Mouse (Mus musculus) G1E (cell line): ENCODE data around the gene Kpna2. TPM values are rescaled to one million over a fixed set of nuclear protein-coding genes. Genes with fewer than 3 reads are reported as not detected.
A peak's percentile ranks its signal among the peaks of the same experiment; 100 is the strongest.

Source experiments
- ATAC-seq: 2 replicates; pipeline ENCODE4 v1.8.0; 2016; ENCODE audit warnings: mild to moderate bottlenecking; ENCODE audit not compliant: insufficient number of reproducible peaks, poor library complexity, low FRiP score, severe bottlenecking; ENCODE audit errors: extremely low read depth
- DNase-seq: peaks from one replicate; pipeline ENCODE4 v3.0.0; 2012; ENCODE audit warnings: low spot score
- H3K27me3 ChIP-seq: 2 replicates; pipeline ENCODE4 v1.6.1; 2012; ENCODE audit warnings: mild to moderate bottlenecking, low read length, inconsistent platforms; ENCODE audit not compliant: insufficient read depth
- H3K36me3 ChIP-seq: replicated peaks from 2 replicates; pipeline ENCODE3; 2012; ENCODE audit warnings: mild to moderate bottlenecking, inconsistent platforms
- H3K4me1 ChIP-seq: 2 replicates; pipeline ENCODE4 v1.6.1; 2012; ENCODE audit warnings: low read depth, low read length, inconsistent platforms, mixed read lengths; ENCODE audit not compliant: insufficient read depth
- H3K4me3 ChIP-seq: 2 replicates; pipeline ENCODE4 v1.5.1; 2012; ENCODE audit warnings: low read depth, mild to moderate bottlenecking, inconsistent platforms, low read length, moderate library complexity, mixed read lengths
- H3K9me3 ChIP-seq: replicated peaks from 2 replicates; pipeline ENCODE4 v1.6.1; 2012; ENCODE audit warnings: inconsistent platforms
- CTCF ChIP-seq: IDR thresholded peaks from 2 replicates; pipeline ENCODE4 v1.5.1; 2012; ENCODE audit warnings: low read depth, low read length, inconsistent platforms, mixed read lengths
- GATA1 ChIP-seq: IDR thresholded peaks from 2 replicates; pipeline ENCODE4 v1.6.1; 2012; ENCODE audit warnings: borderline replicate concordance, low read length, inconsistent platforms, mixed read lengths
- GATA2 ChIP-seq: IDR thresholded peaks from 2 replicates; pipeline ENCODE4 v1.6.1; 2012; ENCODE audit warnings: low read depth, low read length, inconsistent platforms, borderline replicate concordance
- POLR2AphosphoS5 ChIP-seq: IDR thresholded peaks from 2 replicates; pipeline ENCODE4 v1.6.1; 2012; ENCODE audit warnings: low read depth, low read length, inconsistent platforms; ENCODE audit not compliant: insufficient replicate concordance
- TAL1 ChIP-seq: conservative IDR thresholded peaks from 2 replicates; pipeline ENCODE4 v1.6.1; 2012; ENCODE audit warnings: low read depth, low read length, inconsistent platforms, mixed read lengths
- polyA plus RNA-seq: library from polyadenylated mRNA; stranded (reverse); fragments of >175 nt; gene quantifications from 2 replicates; pipeline ENCODE4 v1.2.3, GENCODE M21; 2012
- total RNA-seq, 2 experiments: library from RNA; stranded (forward) in 1 of 2; stranded (reverse) in 1 of 2; fragments of 200-1000 nt in 1 of 2; fragments of >200 nt in 1 of 2; fragmentation: Nextera tagmentation in 1 of 2; gene quantifications; 2 replicates each; pipeline ENCODE4 v1.2.3; 2014 to 2017

Gene Kpna2
- total and polyA plus RNA-seq, 3 experiments, result 13.7 to 432 (median 62.0) TPM

DNA sequence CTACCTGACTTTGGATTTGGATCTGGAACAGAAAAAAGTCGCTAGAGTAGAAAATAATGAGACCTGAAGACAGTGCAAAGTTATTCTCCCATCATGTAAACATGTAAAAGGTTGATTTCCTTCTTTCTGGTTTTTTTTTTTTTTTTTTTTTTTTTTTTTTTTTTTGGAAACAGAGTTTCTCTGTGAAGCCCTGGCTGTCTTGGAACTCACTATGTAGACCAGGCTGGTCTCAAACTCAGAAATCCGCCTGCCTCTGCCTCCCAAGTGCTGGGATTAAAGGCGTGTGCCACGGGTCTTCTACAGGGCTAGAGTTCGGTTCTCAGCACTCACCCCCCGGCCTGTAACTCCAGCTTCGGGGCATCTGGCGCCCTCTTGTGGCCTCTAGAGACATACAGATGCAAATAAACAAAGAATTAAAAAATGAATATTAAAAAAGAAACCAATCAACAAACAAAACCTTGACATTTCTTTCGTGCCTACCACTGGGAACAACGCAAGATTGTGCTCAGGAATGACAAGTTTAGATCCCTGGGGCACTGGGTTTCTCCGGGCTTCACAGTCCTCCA lies 14.8 kb upstream of the Kpna2 start:
- no peak for DNase-seq
- no peaks in the 10 kb centered on the region for H3K36me3 ChIP-seq
- H3K9me3 ChIP-seq, result 0 out of 2 replicates have a peak, but pooled peaks cover 2% of the 10 kb centered on the region
- H3K27me3 ChIP-seq, result peaks cover 4% of the 10 kb centered on the region; the same call in 1 of the 2 replicates
- ATAC-seq, result no peak
- no peak for TF ChIP-seq GATA2
- no peak for TF ChIP-seq TAL1
- TF ChIP-seq CTCF, result no peak
- TF ChIP-seq GATA1, result no peak
- no peak for TF ChIP-seq POLR2AphosphoS5
- H3K4me1 ChIP-seq, result peaks cover 18% of the 10 kb centered on the region
- no peak overlapping the region; the same call in 1 of the 2 replicates for H3K4me3 ChIP-seq

GRCm38 (mm10) chr11:107012324-107013017 lies 13.1 kb upstream of the Kpna2 start:
- H3K4me3 ChIP-seq, result peak overlapping the region; percentile 70
- peak; percentile 71 for DNase-seq
- H3K9me3 ChIP-seq, result 0 out of 2 replicates have a peak, but pooled peaks cover 2% of the 10 kb centered on the region
- peak; percentile 88 for ATAC-seq
- peaks cover 19% of the 10 kb centered on the region for H3K27me3 ChIP-seq
- TF ChIP-seq TAL1 (no peak), CTCF (no peak), GATA2 (no peak), GATA1 (no peak), POLR2AphosphoS5 (no peak)
- H3K36me3 ChIP-seq, result no peaks in the 10 kb centered on the region
- peaks cover 18% of the 10 kb centered on the region for H3K4me1 ChIP-seq

GRCm38 (mm10) chr11:107011669-107012323 lies 12.5 kb upstream of the Kpna2 start:
- 0 out of 2 replicates have a peak, but pooled peaks cover 2% of the 10 kb centered on the region for H3K9me3 ChIP-seq
- H3K4me3 ChIP-seq, result peak overlapping the region; percentile 70
- H3K27me3 ChIP-seq, result peaks cover 19% of the 10 kb centered on the region
- no peaks in the 10 kb centered on the region for H3K36me3 ChIP-seq
- peaks cover 18% of the 10 kb centered on the region for H3K4me1 ChIP-seq
- ATAC-seq, result no peak
- TF ChIP-seq GATA2, result no peak
- TF ChIP-seq GATA1, result no peak
- no peak for TF ChIP-seq TAL1
- TF ChIP-seq POLR2AphosphoS5, result no peak
- no peak for TF ChIP-seq CTCF
- DNase-seq, result no peak

GRCm38 (mm10) chr11:107011171-107011570 lies 11.8 kb upstream of the Kpna2 start:
- Histone ChIP-seq H3K4me3 (no peak overlapping the region), H3K27me3 (peaks cover 20% of the 10 kb centered on the region), H3K9me3 (0 out of 2 replicates have a peak, but pooled peaks cover 2% of the 10 kb centered on the region), H3K36me3 (no peaks in the 10 kb centered on the region), H3K4me1 (peaks cover 18% of the 10 kb centered on the region)
- DNase-seq, result no peak
- no peak for TF ChIP-seq GATA1
- ATAC-seq, result no peak

DNA sequence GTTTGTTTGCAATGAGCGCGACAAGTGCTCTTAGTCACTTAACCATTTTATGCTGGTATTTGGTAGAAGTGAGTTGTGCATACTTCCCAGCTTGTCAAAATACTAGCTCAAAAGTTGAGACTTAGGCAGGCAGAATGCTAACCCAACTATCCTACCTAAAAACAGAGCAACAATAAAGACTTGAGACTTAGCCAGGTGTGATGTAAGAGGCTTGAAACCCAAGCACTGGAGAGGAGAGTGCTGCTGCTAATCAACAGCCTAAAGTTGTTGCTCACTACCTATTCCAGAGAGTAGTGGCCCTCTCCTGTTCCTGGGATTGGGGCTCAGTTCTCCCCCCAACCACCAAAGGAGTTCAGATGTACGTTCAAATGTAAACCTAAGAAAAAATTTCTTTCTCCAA lies 11.1 kb upstream of the Kpna2 start:
- no peak overlapping the region for H3K4me3 ChIP-seq
- 0 out of 2 replicates have a peak, but pooled peaks cover 2% of the 10 kb centered on the region for H3K9me3 ChIP-seq
- ATAC-seq (no peak), DNase-seq (no peak)
- peaks cover 22% of the 10 kb centered on the region for H3K27me3 ChIP-seq
- TF ChIP-seq GATA2, result no peak
- TF ChIP-seq GATA1, result no peak
- TF ChIP-seq CTCF, result no peak
- TF ChIP-seq POLR2AphosphoS5, result no peak
- TF ChIP-seq TAL1, result no peak
- H3K36me3 ChIP-seq, result no peaks in the 10 kb centered on the region
- peaks cover 18% of the 10 kb centered on the region for H3K4me1 ChIP-seq

- ATAC-seq, result no peak
- H3K9me3 ChIP-seq, result no peaks in the 10 kb centered on the region
- H3K27me3 ChIP-seq, result peaks cover 27% of the 10 kb centered on the region
- no peak for DNase-seq
- TF ChIP-seq GATA2 (no peak), POLR2AphosphoS5 (no peak), TAL1 (no peak)
- peaks cover 6% of the 10 kb centered on the region for H3K4me1 ChIP-seq
- no peak overlapping the region for H3K4me3 ChIP-seq
- H3K36me3 ChIP-seq, result no peaks in the 10 kb centered on the region
These were observed 6.2 kb upstream of the Kpna2 start for GRCm38 (mm10) chr11:107005538-107005937.
